Mouse (Mus musculus) gastrocnemius, postnatal 4 days (tissue): ENCODE measurements at regions not wholly inside any gene's neighbourhood (a gene's known extent, or its start where the extent isn't known, plus 50 kb on each side); places are given as distances from the start of the nearest gene placed in this dataset.

Source experiments
- DNase-seq, 2 experiments: peaks; one replicate each; pipeline ENCODE4 v3.0.0; 2021 to 2022; ENCODE audit warnings: low spot score in 2 of 2, mixed read lengths in 2 of 2

DNA sequence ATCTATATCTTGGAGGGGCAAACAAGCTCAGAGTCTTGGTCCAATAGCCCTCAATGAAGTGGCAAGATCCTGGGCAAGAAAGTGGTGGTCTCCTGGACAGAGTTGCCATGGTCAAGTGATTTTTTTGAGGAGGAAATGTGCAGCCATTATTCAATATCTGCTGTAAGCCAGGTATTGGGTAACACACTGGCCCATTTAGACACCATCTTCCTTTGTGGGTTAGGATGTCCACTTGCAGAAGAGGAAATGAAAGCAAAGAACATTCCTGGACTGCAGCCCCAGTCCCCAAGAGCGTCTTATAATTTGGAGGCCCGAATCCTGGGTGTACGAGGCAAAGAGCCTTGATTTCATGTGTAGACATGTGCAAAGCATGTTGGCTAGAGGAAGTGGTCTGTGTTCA lies 56.3 kb upstream of the Pitx1 start:
- no peak for DNase-seq

DNA sequence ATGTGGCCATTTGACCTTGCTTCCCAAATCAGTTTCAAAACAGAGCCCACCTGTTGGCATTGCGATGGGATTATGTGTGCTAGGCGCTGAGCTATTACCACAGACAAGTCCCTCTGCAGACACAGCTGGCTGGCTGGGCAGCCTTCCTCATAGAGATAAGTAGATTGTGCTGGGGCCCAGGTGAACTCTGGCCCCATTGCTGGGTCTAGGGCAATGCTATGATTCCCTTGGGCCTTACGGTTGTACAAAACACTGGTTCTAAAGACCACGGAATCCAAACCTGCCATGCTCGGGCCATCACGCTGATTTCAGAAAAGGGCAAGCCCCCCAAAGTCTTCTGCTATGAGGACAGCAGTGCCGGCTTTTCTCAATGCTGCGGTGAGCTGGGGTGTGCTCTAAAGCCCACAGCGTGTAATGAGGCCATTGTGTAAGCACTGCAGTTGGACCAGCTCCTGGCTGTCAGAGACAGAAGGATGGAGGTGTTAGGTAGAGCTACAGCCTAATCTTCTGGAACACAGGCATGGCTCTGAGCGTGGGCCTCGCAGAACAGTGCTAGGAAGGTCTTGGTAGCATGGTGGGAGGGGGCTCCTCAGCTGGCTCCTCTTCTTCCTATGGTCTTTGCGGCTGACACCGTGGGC lies 51.2 kb upstream of the Pitx1 start:
- no peak for DNase-seq
